Mouse (Mus musculus) kidney, postnatal 0 days (tissue): ENCODE measurements around the gene Tnfrsf8. TPM values are rescaled to one million over a fixed set of nuclear protein-coding genes. Genes with fewer than 3 reads are reported as not detected.

ENCODE experiments used
- ATAC-seq: fragments of 200-750 bp; cut with Nextera tagmentation; replicated peaks from 2 replicates; pipeline ENCODE4 v1.8.0; 2017; ENCODE audit warnings: low read depth, moderate number of reproducible peaks, moderate TSS enrichment, moderate library complexity; ENCODE audit not compliant: low FRiP score
- DNase-seq: peaks from one replicate; pipeline ENCODE4 v3.0.0-alpha.2; 2016; ENCODE audit warnings: low spot score
- H3K27ac ChIP-seq: fragments of 300-500 bp; sonication (generic); 2 replicates; pipeline ENCODE4 v1.5.1; 2014; ENCODE audit warnings: mild to moderate bottlenecking
- H3K27me3 ChIP-seq: fragments of 300-500 bp; sonication (generic); 2 replicates; pipeline ENCODE4 v1.6.1; 2014; ENCODE audit warnings: low read length, mixed read lengths; ENCODE audit not compliant: insufficient read depth
- H3K36me3 ChIP-seq: fragments of 300-500 bp; sonication (generic); 2 replicates; pipeline ENCODE4 v1.6.1; 2014; ENCODE audit warnings: low read length, mixed read lengths; ENCODE audit not compliant: insufficient read depth
- H3K4me1 ChIP-seq: fragments of 300-500 bp; sonication (generic); replicated peaks from 2 replicates; pipeline ENCODE4 v1.6.1; 2014; ENCODE audit warnings: antibody characterized with exemption, low read length, mixed read lengths; ENCODE audit not compliant: insufficient read depth
- H3K4me2 ChIP-seq: fragments of 300-500 bp; sonication (generic); 2 replicates; pipeline ENCODE4 v1.6.1; 2014; ENCODE audit warnings: mild to moderate bottlenecking, low read length, moderate library complexity, mixed read lengths
- H3K4me3 ChIP-seq: fragments of 300-500 bp; sonication (generic); replicated peaks from 2 replicates; pipeline ENCODE4 v1.5.1; 2014; ENCODE audit warnings: low read depth, low read length
- H3K9ac ChIP-seq: fragments of 300-500 bp; sonication (generic); 2 replicates; pipeline ENCODE4 v1.6.1; 2014; ENCODE audit warnings: low read depth, low read length
- H3K9me3 ChIP-seq: fragments of 300-500 bp; sonication (generic); replicated peaks from 2 replicates; pipeline ENCODE4 v1.6.1; 2016; ENCODE audit warnings: low read length, inconsistent platforms, mixed read lengths
- CTCF ChIP-seq: IDR thresholded peaks from 2 replicates; pipeline ENCODE4 v1.5.1; 2016; ENCODE audit warnings: antibody characterized with exemption, low read depth, mild to moderate bottlenecking, moderate library complexity
- whole genome bisulfite sequencing: fragments of 180-500 bp; shearing (Covaris S2); extraction: QIAGEN DNeasy Blood & Tissue Kit; methylation state at CpG from one replicate; pipeline ENCODE4 v1.1.7; 2014; 5-methylcytosine and 5-hydroxymethylcytosine counted together
- polyA plus RNA-seq: library from polyadenylated mRNA; unstranded; fragments of >200 nt; fragmentation: Nextera tagmentation; extraction: Ambion mirVana; gene quantifications from 2 replicates; pipeline ENCODE4 v1.2.1, GENCODE M21; 2015

Gene Tnfrsf8
- polyA plus RNA-seq, 1 experiment from 2014 or later = 0.08 TPM

DNA sequence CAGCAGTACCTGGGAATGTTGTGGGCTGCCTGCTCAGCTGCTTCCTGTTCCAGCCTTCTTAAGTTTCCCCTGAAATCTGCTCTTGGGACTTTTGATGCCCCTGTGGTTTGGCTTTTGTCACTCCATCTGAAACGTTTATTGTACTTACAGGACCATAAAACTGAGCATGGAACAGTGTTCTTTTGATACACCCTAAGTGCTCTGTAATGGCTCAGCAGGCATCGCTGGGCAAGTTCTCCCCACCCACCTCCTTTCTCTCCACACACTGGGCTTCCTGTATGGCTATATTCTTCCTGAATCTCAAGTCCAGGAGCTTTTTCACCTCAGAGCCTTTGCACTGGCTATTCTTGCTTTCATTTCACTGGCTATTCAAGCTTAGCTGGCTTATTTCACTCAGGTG, 50.2 kb downstream of the Tnfrsf8 start:
- no peaks in the 10 kb centered on the region for H3K4me1 ChIP-seq
- no peaks in the 10 kb centered on the region for H3K36me3 ChIP-seq
- WGBS = 8% methylated on average over 2 of the region's 2 CpGs
- H3K4me3 ChIP-seq = no peak overlapping the region
- ATAC-seq = no peak
- no peak for DNase-seq
- no peak overlapping the region for H3K4me2 ChIP-seq
- H3K27ac ChIP-seq = no peak overlapping the region
- TF ChIP-seq CTCF = no peak
- no peaks in the 10 kb centered on the region for H3K9me3 ChIP-seq
- no peaks in the 10 kb centered on the region for H3K27me3 ChIP-seq
- H3K9ac ChIP-seq = no peak overlapping the region

DNA sequence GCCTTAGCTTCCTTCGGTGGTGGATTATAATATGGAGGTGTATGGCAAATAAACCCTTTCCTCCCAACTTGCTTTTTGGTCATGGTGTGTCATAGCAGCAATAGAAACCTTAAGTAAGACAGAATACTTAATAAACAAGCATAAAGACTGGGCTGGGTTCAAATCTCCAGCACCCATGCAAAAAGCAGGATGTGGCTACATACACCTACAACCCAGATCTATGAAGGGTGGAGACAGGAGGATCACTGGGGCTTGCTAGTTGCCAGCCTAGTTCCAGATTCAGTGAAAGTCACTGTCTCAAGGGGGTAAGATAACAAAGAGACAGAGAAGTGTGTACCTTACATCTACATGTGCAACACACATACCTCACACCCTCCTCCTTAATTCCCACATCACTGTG, 51.4 kb downstream of the Tnfrsf8 start:
- no peaks in the 10 kb centered on the region for H3K36me3 ChIP-seq
- no peak overlapping the region for H3K27ac ChIP-seq
- no peak overlapping the region for H3K4me2 ChIP-seq
- no peak overlapping the region for H3K4me3 ChIP-seq
- 100% methylated on average over 1 of the region's 1 CpGs for WGBS
- no peak for TF ChIP-seq CTCF
- DNase-seq = no peak
- ATAC-seq = no peak
- H3K27me3 ChIP-seq = no peaks in the 10 kb centered on the region
- no peaks in the 10 kb centered on the region for H3K4me1 ChIP-seq
- no peak overlapping the region for H3K9ac ChIP-seq
- no peaks in the 10 kb centered on the region for H3K9me3 ChIP-seq

DNA sequence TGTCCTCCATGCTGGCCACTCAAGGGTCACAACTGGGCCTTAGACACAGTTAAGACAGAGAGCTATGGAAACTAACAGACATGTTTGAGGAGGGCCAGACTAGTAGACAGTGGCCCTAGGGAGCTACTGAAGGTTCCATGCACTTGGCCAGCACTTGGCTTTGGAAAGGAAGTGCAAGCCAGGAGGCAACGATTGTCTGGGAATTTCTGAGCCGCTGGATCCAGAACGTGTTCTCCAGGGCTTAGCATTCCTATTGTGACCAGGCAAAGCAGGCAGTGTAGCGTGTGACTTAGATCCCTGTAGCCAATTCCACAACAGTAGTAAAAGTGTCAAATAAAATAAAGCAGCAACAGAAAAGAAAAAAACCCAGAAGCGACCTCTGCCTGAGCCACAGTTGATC, 54.2 kb downstream of the Tnfrsf8 start:
- no peaks in the 10 kb centered on the region for H3K27me3 ChIP-seq
- no peak for TF ChIP-seq CTCF
- WGBS = 62% methylated on average over 5 of the region's 5 CpGs

DNA sequence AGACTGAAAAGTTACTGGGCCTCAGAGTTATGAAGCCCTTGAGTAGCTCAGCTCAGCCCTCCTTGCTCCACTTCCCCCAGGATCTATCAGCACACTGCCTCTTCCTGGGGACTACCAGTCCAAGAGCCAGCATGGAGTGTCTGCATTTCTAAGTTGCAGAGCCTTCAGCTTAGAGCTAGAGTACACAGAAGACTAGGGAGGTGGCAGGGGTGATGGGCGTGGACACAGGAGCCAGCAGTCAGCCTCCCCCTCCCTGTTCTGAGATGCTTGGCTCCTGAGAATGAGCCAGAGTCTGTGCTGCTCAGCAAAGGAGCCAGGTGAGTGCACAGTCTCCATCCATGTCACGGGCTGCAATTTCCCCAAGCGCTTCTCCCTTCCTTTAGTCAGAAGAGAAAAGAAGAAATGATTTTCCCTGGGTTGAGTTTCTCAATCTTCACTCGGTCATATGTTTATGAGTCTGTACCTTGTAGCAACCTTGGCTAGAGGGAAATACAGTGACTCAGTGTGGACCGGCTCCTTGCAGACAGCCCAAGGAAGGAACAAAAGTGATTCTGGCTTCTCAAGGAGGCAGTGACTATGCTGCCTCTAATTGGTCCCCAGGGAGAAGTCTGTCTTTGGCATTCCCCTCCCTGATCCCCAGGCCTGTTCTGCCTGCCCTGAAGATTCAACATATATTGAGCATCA, 57.1 kb downstream of the Tnfrsf8 start:
- H3K9ac ChIP-seq = no peak overlapping the region
- no peaks in the 10 kb centered on the region for H3K36me3 ChIP-seq
- 66% methylated on average over 5 of the region's 5 CpGs for WGBS
- H3K4me2 ChIP-seq = no peak overlapping the region
- H3K27ac ChIP-seq = no peak overlapping the region
- ATAC-seq (no peak), DNase-seq (no peak)
- no peaks in the 10 kb centered on the region for H3K9me3 ChIP-seq
- H3K4me3 ChIP-seq = no peak overlapping the region
- no peaks in the 10 kb centered on the region for H3K4me1 ChIP-seq
- H3K27me3 ChIP-seq = no peaks in the 10 kb centered on the region
- TF ChIP-seq CTCF = no peak

More for the DNA sequence above, 54.2 kb downstream of the Tnfrsf8 start:
- Histone ChIP-seq H3K9me3 (no peaks in the 10 kb centered on the region), H3K36me3 (no peaks in the 10 kb centered on the region), H3K4me3 (no peak overlapping the region), H3K9ac (no peak overlapping the region), H3K27ac (no peak overlapping the region), H3K4me2 (no peak overlapping the region), H3K4me1 (no peaks in the 10 kb centered on the region)
- no peak for DNase-seq
- no peak for ATAC-seq

DNA sequence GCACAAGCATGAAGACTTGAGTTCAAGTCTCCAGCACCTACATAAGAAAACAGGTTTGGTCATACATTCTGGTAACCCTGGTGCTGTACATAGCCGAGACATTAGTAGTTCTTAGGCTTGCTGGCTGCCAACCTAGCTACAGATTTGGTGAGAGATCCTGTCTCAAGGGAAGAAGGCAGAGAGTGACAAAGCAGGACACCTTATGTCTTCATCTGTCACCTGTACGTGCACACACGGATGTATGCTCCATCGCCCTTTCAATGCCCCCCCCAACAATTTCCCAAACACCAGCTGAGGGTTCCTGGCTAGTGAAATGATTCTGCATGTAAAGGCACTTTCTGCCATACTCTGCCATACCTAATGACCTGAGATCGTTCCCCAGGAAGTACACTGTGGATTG, 58.8 kb downstream of the Tnfrsf8 start:
- ATAC-seq (no peak), DNase-seq (no peak)
- Histone ChIP-seq H3K36me3 (no peaks in the 10 kb centered on the region), H3K27me3 (no peaks in the 10 kb centered on the region), H3K9me3 (no peaks in the 10 kb centered on the region), H3K27ac (no peak overlapping the region), H3K4me1 (no peaks in the 10 kb centered on the region), H3K4me2 (no peak overlapping the region), H3K4me3 (no peak overlapping the region), H3K9ac (no peak overlapping the region)
- 91% methylated on average over 5 of the region's 5 CpGs for WGBS
- TF ChIP-seq CTCF = no peak

DNA sequence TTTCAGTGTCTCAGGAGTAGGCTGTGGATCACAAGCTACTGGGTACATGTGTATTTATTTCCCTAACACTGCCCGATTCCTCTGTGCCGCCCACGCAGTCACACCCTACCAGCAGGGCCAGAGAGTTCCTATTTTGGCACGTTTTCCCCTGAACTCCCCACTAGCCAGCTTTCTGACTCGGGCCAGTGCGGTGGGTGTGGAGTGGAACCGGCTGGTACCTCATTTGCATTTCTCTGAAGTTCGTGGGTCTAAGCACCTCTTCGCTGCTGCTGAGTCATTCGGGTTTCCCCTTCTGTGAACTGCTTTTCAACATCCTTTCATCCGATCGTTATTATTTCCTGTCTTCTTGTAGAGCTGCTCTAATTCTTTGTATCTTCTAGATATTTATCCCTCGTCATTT, 60.5 kb downstream of the Tnfrsf8 start:
- Histone ChIP-seq H3K4me2 (no peak overlapping the region; the same call in 1 of the 2 replicates), H3K27me3 (no peaks in the 10 kb centered on the region), H3K27ac (no peak overlapping the region), H3K9me3 (no peaks in the 10 kb centered on the region), H3K4me1 (no peaks in the 10 kb centered on the region), H3K36me3 (no peaks in the 10 kb centered on the region), H3K4me3 (no peak overlapping the region), H3K9ac (no peak overlapping the region)
- DNase-seq (no peak), ATAC-seq (no peak)
- no peak for TF ChIP-seq CTCF
- WGBS = 31% methylated on average over 13 of the region's 13 CpGs

DNA sequence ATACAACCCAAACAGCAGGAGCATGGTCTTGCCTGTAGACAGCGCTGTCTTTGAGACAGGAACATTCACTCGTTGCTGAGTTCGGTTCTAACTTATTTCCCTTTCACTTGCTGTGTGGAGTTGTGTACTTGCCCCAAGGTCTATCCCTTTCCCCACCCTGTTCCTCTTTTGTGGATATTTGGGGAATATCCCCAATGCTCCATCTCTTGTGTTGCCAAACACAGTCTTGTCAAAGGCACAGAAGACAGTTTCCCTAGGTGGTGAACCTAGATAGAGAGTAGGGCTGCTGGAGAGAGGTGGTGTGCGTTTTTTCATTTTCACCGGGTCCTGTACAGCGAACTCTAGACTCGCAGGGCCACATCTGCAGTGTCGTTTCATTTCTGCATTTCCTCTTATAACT, 62.4 kb downstream of the Tnfrsf8 start:
- WGBS = 87% methylated on average over 8 of the region's 8 CpGs
- Histone ChIP-seq H3K4me2 (no peak overlapping the region), H3K27ac (no peak overlapping the region), H3K9me3 (no peaks in the 10 kb centered on the region), H3K9ac (no peak overlapping the region), H3K27me3 (peaks cover under 1% of the 10 kb centered on the region; the same call in 1 of the 2 replicates), H3K36me3 (no peaks in the 10 kb centered on the region), H3K4me3 (no peak overlapping the region), H3K4me1 (no peaks in the 10 kb centered on the region)
- no peak for TF ChIP-seq CTCF
- DNase-seq = no peak
- ATAC-seq = no peak
